Mouse (Mus musculus) CH12.LX (cell line): ENCODE measurements around the gene Vax1. TPM values are rescaled to one million over a fixed set of nuclear protein-coding genes. Genes with fewer than 3 reads are reported as not detected.

ENCODE experiments used
- DNase-seq: peaks from one replicate; pipeline ENCODE4 v3.0.0-alpha.2; 2013; ENCODE audit errors: extremely low read depth
- H3K27ac ChIP-seq: 2 replicates; pipeline ENCODE4 v1.5.1; 2012; ENCODE audit warnings: low read depth, mild to moderate bottlenecking, control low read depth, moderate library complexity; ENCODE audit not compliant: insufficient read depth
- H3K27me3 ChIP-seq: replicated peaks from 2 replicates; pipeline ENCODE3; 2012; ENCODE audit warnings: inconsistent platforms
- H3K36me3 ChIP-seq, 2 experiments: replicated peaks in 1 of 2; 2 replicates each; pipeline versions ENCODE3 to v1.6.1; 2012; ENCODE audit warnings: inconsistent platforms in 1 of 2, low read length in 1 of 2, mild to moderate bottlenecking in 1 of 2, mixed read lengths in 1 of 2, moderate library complexity in 1 of 2; ENCODE audit not compliant: control insufficient read depth in 1 of 2, insufficient read depth in 1 of 2
- H3K4me1 ChIP-seq, 2 experiments: 2 replicates each; pipeline ENCODE4 v1.6.1; 2012; ENCODE audit warnings: inconsistent platforms in 1 of 2, moderate library complexity in 1 of 2; ENCODE audit not compliant: insufficient read depth in 2 of 2, control insufficient read depth in 1 of 2
- H3K4me2 ChIP-seq: 2 replicates; pipeline ENCODE4 v1.6.1; 2012; ENCODE audit warnings: low read depth, mild to moderate bottlenecking, control low read depth; ENCODE audit not compliant: poor library complexity, insufficient read depth, severe bottlenecking
- H3K4me3 ChIP-seq, 3 experiments: fragments of 150-350 bp in 1 of 3; sonication (generic) in 1 of 3; replicated peaks in 1 of 3; 2 replicates each; pipeline versions ENCODE3 to v1.5.1; 2011 to 2012; ENCODE audit warnings: low read depth in 2 of 3, low read length in 2 of 3, mild to moderate bottlenecking in 2 of 3, moderate library complexity in 2 of 3, control low read depth in 1 of 3, improper control_type of control experiment in 1 of 3, inconsistent platforms in 1 of 3, mixed read lengths in 1 of 3; ENCODE audit not compliant: poor library complexity in 1 of 3
- H3K79me2 ChIP-seq: replicated peaks from 2 replicates; pipeline ENCODE4 v1.6.1; 2012; ENCODE audit warnings: mild to moderate bottlenecking, moderate library complexity; ENCODE audit not compliant: control insufficient read depth, poor library complexity, insufficient read depth, severe bottlenecking; ENCODE audit errors: extremely low read depth
- H3K9ac ChIP-seq: 2 replicates; pipeline ENCODE4 v1.6.1; 2012; ENCODE audit warnings: low read depth, mild to moderate bottlenecking, control low read depth, moderate library complexity; ENCODE audit not compliant: insufficient read depth
- H3K9me3 ChIP-seq: replicated peaks from 2 replicates; pipeline ENCODE3; 2012; ENCODE audit warnings: low read length, inconsistent platforms, mixed read lengths
- BHLHE40 ChIP-seq: IDR thresholded peaks from 2 replicates; pipeline ENCODE4 v1.6.1; 2011; ENCODE audit warnings: mild to moderate bottlenecking, low read depth, low read length, improper control_type of control experiment
- CHD1 ChIP-seq: IDR thresholded peaks from 2 replicates; pipeline ENCODE4 v1.6.1; 2012; ENCODE audit warnings: low read depth, low read length, improper control_type of control experiment, inconsistent platforms
- CHD2 ChIP-seq: IDR thresholded peaks from 2 replicates; pipeline ENCODE4 v1.6.1; 2011; ENCODE audit warnings: low read length, improper control_type of control experiment
- CTCF ChIP-seq, 2 experiments: IDR thresholded peaks in 1 of 2; conservative IDR thresholded peaks in 1 of 2; 2 replicates each; pipeline ENCODE4 v1.5.1; 2011 to 2012; ENCODE audit warnings: low read depth in 2 of 2, low read length in 2 of 2, improper control_type of control experiment in 1 of 2, inconsistent platforms in 1 of 2, mild to moderate bottlenecking in 1 of 2, moderate library complexity in 1 of 2
- ELF1 ChIP-seq: IDR thresholded peaks from 2 replicates; pipeline ENCODE4 v1.6.1; 2014; ENCODE audit warnings: low read depth, mild to moderate bottlenecking, inconsistent platforms, low read length, improper control_type of control experiment
- EP300 ChIP-seq: IDR thresholded peaks from 2 replicates; pipeline ENCODE4 v1.6.1; 2011; ENCODE audit warnings: low read length, improper control_type of control experiment
- ETS1 ChIP-seq: conservative IDR thresholded peaks from 2 replicates; pipeline ENCODE4 v1.6.1; 2012; ENCODE audit warnings: low read depth, mild to moderate bottlenecking, inconsistent platforms, low read length, improper control_type of control experiment, moderate library complexity
- HCFC1 ChIP-seq: IDR thresholded peaks from 2 replicates; pipeline ENCODE4 v1.6.1; 2012; ENCODE audit warnings: low read depth, mild to moderate bottlenecking, inconsistent platforms, low read length, improper control_type of control experiment
- IRF4 ChIP-seq: IDR thresholded peaks from 2 replicates; pipeline ENCODE4 v1.6.1; 2014; ENCODE audit warnings: low read depth, mild to moderate bottlenecking, inconsistent platforms, low read length, improper control_type of control experiment
- JUND ChIP-seq: conservative IDR thresholded peaks from 2 replicates; pipeline ENCODE4 v1.6.1; 2011; ENCODE audit warnings: low read depth, low read length, improper control_type of control experiment
- MAFK ChIP-seq: IDR thresholded peaks from 2 replicates; pipeline ENCODE4 v1.6.1; 2011; ENCODE audit warnings: low read length, improper control_type of control experiment; ENCODE audit not compliant: insufficient replicate concordance
- MAX ChIP-seq: IDR thresholded peaks from 2 replicates; pipeline ENCODE4 v1.6.1; 2011; ENCODE audit warnings: low read length, improper control_type of control experiment
- MAZ ChIP-seq: IDR thresholded peaks from 2 replicates; pipeline ENCODE4 v1.6.1; 2012; ENCODE audit warnings: low read depth, mild to moderate bottlenecking, inconsistent platforms, low read length, improper control_type of control experiment, moderate library complexity
- MEF2A ChIP-seq: IDR thresholded peaks from 2 replicates; pipeline ENCODE4 v1.6.1; 2014; ENCODE audit warnings: low read depth, mild to moderate bottlenecking, inconsistent platforms, low read length, improper control_type of control experiment, borderline replicate concordance
- MXI1 ChIP-seq: IDR thresholded peaks from 2 replicates; pipeline ENCODE4 v1.6.1; 2011; ENCODE audit warnings: mild to moderate bottlenecking, low read depth, low read length, improper control_type of control experiment
- MYC ChIP-seq: IDR thresholded peaks from 2 replicates; pipeline ENCODE4 v1.6.1; 2011; ENCODE audit warnings: low read depth, mild to moderate bottlenecking, improper control_type of control experiment, low read length
- NELFE ChIP-seq: IDR thresholded peaks from 2 replicates; pipeline ENCODE4 v1.6.1; 2011; ENCODE audit warnings: low read depth, low read length, improper control_type of control experiment
- PAX5 ChIP-seq: IDR thresholded peaks from 2 replicates; pipeline ENCODE4 v1.6.1; 2012; ENCODE audit warnings: low read length, inconsistent platforms, mixed read lengths
- SIN3A ChIP-seq: IDR thresholded peaks from 2 replicates; pipeline ENCODE4 v1.6.1; 2012; ENCODE audit warnings: low read length, improper control_type of control experiment, inconsistent platforms
- SMC3 ChIP-seq: IDR thresholded peaks from 2 replicates; pipeline ENCODE4 v1.6.1; 2011; ENCODE audit warnings: low read depth, low read length, improper control_type of control experiment
- USF1 ChIP-seq: IDR thresholded peaks from 2 replicates; pipeline ENCODE4 v1.6.1; 2014; ENCODE audit warnings: low read depth, mild to moderate bottlenecking, inconsistent platforms, low read length, improper control_type of control experiment
- USF2 ChIP-seq: conservative IDR thresholded peaks from 2 replicates; pipeline ENCODE4 v1.6.1; 2011; ENCODE audit warnings: low read depth, low read length, improper control_type of control experiment
- ZC3H11A ChIP-seq: IDR thresholded peaks from 2 replicates; pipeline ENCODE4 v1.6.1; 2012; ENCODE audit warnings: low read depth, mild to moderate bottlenecking, inconsistent platforms, low read length, improper control_type of control experiment
- ZNF384 ChIP-seq: IDR thresholded peaks from 2 replicates; pipeline ENCODE4 v1.6.1; 2012; ENCODE audit warnings: low read depth, low read length, improper control_type of control experiment, inconsistent platforms
- dilution Hi-C: fragments of 300-500 bp; cut with MboI; formaldehyde crosslinking; loops from 2 replicates; pipeline ENCODE4 v1.14.3; 2020; ENCODE audit warnings: low sequenced_read_pairs; ENCODE audit not compliant: extremely low pct_unique_long_range_greater_than_20kb, extremely low pct_ligation_motif_present
- in situ Hi-C: fragments of 300-500 bp; cut with MboI; formaldehyde crosslinking; loops from 3 replicates; pipeline ENCODE4 v1.14.3; 2019; ENCODE audit warnings: low sequenced_read_pairs, low pct_ligation_motif_present, low pct_unique_long_range_greater_than_20kb, mixed read lengths
- polyA plus RNA-seq: library from polyadenylated mRNA; unstranded; fragments of >175 nt; gene quantifications from 2 replicates; pipeline ENCODE4 v1.2.1, GENCODE M21; 2012; ENCODE audit warnings: low read depth; ENCODE audit not compliant: insufficient read length
- total RNA-seq, 2 experiments: library from RNA; depleted of rRNA; stranded (reverse); fragments of 300-350 nt in 1 of 2; fragments of >200 nt in 1 of 2; gene quantifications; 2 replicates each; pipeline ENCODE4 v1.2.3; 2012 to 2014

The Vax1 gene
- total and polyA plus RNA-seq, 3 experiments = not detected

GRCm38 (mm10) chr19:59165577-59165976, 4.3 kb downstream of the Vax1 start:
- in situ Hi-C loops = no loop called here
- Histone ChIP-seq H3K36me3 (no peaks in the 10 kb centered on the region), H3K4me2 (no peak overlapping the region), H3K27ac (no peak overlapping the region), H3K4me1 (no peaks in the 10 kb centered on the region; a peak in 1 of 4 replicates), H3K4me3 (no peak overlapping the region), H3K9ac (no peak overlapping the region), H3K9me3 (peaks cover 15% of the 10 kb centered on the region), H3K27me3 (no peaks in the 10 kb centered on the region), H3K79me2 (no peaks in the 10 kb centered on the region)
- no peak for TF ChIP-seq SMC3
- TF ChIP-seq BHLHE40 = no peak
- no peak for TF ChIP-seq MAX
- no peak for TF ChIP-seq PAX5
- no peak for TF ChIP-seq CHD2
- no peak for TF ChIP-seq NELFE
- TF ChIP-seq USF2 = no peak
- no peak for TF ChIP-seq MYC
- no peak for TF ChIP-seq ZNF384
- no peak for TF ChIP-seq CHD1
- TF ChIP-seq IRF4 = no peak
- TF ChIP-seq MAZ = no peak
- no peak for TF ChIP-seq HCFC1
- TF ChIP-seq USF1 = no peak
- no peak for TF ChIP-seq MAFK
- TF ChIP-seq SIN3A = no peak
- no peak for TF ChIP-seq CTCF (conservative IDR thresholded peaks at IDR 0.05 in 1 of 2, IDR thresholded peaks at IDR 0.05 in 1 of 2; ENCODE audit: low read depth in 2 of 2, low read length in 2 of 2)
- TF ChIP-seq MEF2A = no peak
- no peak for DNase-seq
- dilution Hi-C loops = no loop called here

GRCm38 (mm10) chr19:59164896-59165560, 4.8 kb downstream of the Vax1 start:
- no peak for DNase-seq
- Histone ChIP-seq H3K27ac (no peak overlapping the region), H3K9ac (no peak overlapping the region), H3K4me3 (no peak overlapping the region), H3K27me3 (no peaks in the 10 kb centered on the region), H3K79me2 (no peaks in the 10 kb centered on the region), H3K36me3 (no peaks in the 10 kb centered on the region), H3K9me3 (peaks cover 10% of the 10 kb centered on the region), H3K4me1 (peaks cover 0 to 2% of the 10 kb centered on the region in 2 experiments; a peak in 2 of 4 replicates), H3K4me2 (no peak overlapping the region)
- TF ChIP-seq ELF1 (no peak), ZC3H11A (no peak), EP300 (no peak), MAFK (no peak), MAZ (no peak), ETS1 (no peak), BHLHE40 (no peak), MYC (no peak), MXI1 (no peak), JUND (no peak), SMC3 (no peak)
- dilution Hi-C loops = no loop called here
- in situ Hi-C loops = no loop called here
